Mouse (Mus musculus) testis, adult 2 months (tissue): ENCODE measurements at regions not wholly inside any gene's neighbourhood (a gene's known extent, or its start where the extent isn't known, plus 50 kb on each side); places are given as distances from the start of the nearest gene placed in this dataset.

Experiments
- H3K27ac ChIP-seq: fragments of 200-500 bp; 2 replicates; pipeline ENCODE4 v1.5.1; 2012; ENCODE audit warnings: low read depth, low read length; ENCODE audit not compliant: control insufficient read depth, insufficient read depth
- H3K27me3 ChIP-seq: fragments of 200-500 bp; 2 replicates; pipeline ENCODE4 v1.6.1; 2012; ENCODE audit warnings: mild to moderate bottlenecking, low read length, moderate library complexity; ENCODE audit not compliant: control insufficient read depth, insufficient read depth
- H3K36me3 ChIP-seq: fragments of 200-500 bp; 2 replicates; pipeline ENCODE4 v1.6.1; 2012; ENCODE audit warnings: mild to moderate bottlenecking, low read length; ENCODE audit not compliant: control insufficient read depth, insufficient read depth
- H3K4me1 ChIP-seq: fragments of 200-500 bp; 2 replicates; pipeline ENCODE4 v1.6.1; 2012; ENCODE audit warnings: low read length; ENCODE audit not compliant: control insufficient read depth, insufficient read depth
- H3K4me3 ChIP-seq: fragments of 200-500 bp; 2 replicates; pipeline ENCODE4 v1.5.1; 2012; ENCODE audit warnings: low read depth, mild to moderate bottlenecking, low read length, moderate library complexity, mixed read lengths; ENCODE audit not compliant: control insufficient read depth
- CTCF ChIP-seq: fragments of 200-500 bp; IDR thresholded peaks from 2 replicates; pipeline ENCODE4 v1.5.1; 2012; ENCODE audit warnings: low read depth, mild to moderate bottlenecking, inconsistent platforms, low read length, moderate library complexity; ENCODE audit not compliant: control insufficient read depth, insufficient read depth, insufficient replicate concordance
- POLR2A ChIP-seq: fragments of 200-500 bp; IDR thresholded peaks from 2 replicates; pipeline ENCODE4 v1.6.1; 2012; ENCODE audit warnings: low read depth, mild to moderate bottlenecking, inconsistent platforms, low read length, moderate library complexity; ENCODE audit not compliant: control insufficient read depth

GRCm38 (mm10) chr19:15448989-15449388 lies 498.1 kb downstream of the Psat1 start:
- no peak overlapping the region for H3K4me3 ChIP-seq
- TF ChIP-seq POLR2A = no peak
- no peaks in the 10 kb centered on the region for H3K4me1 ChIP-seq
- no peak overlapping the region for H3K27ac ChIP-seq
- H3K36me3 ChIP-seq = no peaks in the 10 kb centered on the region
- no peaks in the 10 kb centered on the region for H3K27me3 ChIP-seq

- Histone ChIP-seq H3K36me3 (no peaks in the 10 kb centered on the region), H3K4me3 (no peak overlapping the region), H3K27ac (no peak overlapping the region), H3K27me3 (no peaks in the 10 kb centered on the region), H3K4me1 (no peaks in the 10 kb centered on the region)
- no peak for TF ChIP-seq POLR2A
- no peak for TF ChIP-seq CTCF
Observed at GRCm38 (mm10) chr19:15431798-15432197, 515.3 kb downstream of the Psat1 start.

GRCm38 (mm10) chr19:15421311-15421710 lies 525.8 kb downstream of the Psat1 start:
- Histone ChIP-seq H3K27ac (no peak overlapping the region), H3K27me3 (no peaks in the 10 kb centered on the region), H3K4me3 (no peak overlapping the region), H3K4me1 (no peaks in the 10 kb centered on the region), H3K36me3 (no peaks in the 10 kb centered on the region)
- TF ChIP-seq POLR2A = no peak

GRCm38 (mm10) chr19:15398624-15399023 lies 548.5 kb downstream of the Psat1 start:
- H3K36me3 ChIP-seq = no peaks in the 10 kb centered on the region
- no peaks in the 10 kb centered on the region for H3K4me1 ChIP-seq
- no peak overlapping the region for H3K27ac ChIP-seq
- H3K27me3 ChIP-seq = no peaks in the 10 kb centered on the region
- H3K4me3 ChIP-seq = no peak overlapping the region
- no peak for TF ChIP-seq CTCF
- no peak for TF ChIP-seq POLR2A

GRCm38 (mm10) chr19:15371682-15372081 lies 575.5 kb downstream of the Psat1 start:
- Histone ChIP-seq H3K4me1 (no peaks in the 10 kb centered on the region), H3K4me3 (no peak overlapping the region), H3K36me3 (no peaks in the 10 kb centered on the region), H3K27me3 (no peaks in the 10 kb centered on the region), H3K27ac (no peak overlapping the region)
- TF ChIP-seq CTCF (no peak), POLR2A (no peak)

GRCm38 (mm10) chr19:15366951-15367350 lies 580.2 kb downstream of the Psat1 start:
- no peaks in the 10 kb centered on the region for H3K36me3 ChIP-seq
- no peak overlapping the region for H3K27ac ChIP-seq
- H3K4me3 ChIP-seq = no peak overlapping the region
- H3K27me3 ChIP-seq = no peaks in the 10 kb centered on the region
- TF ChIP-seq CTCF (no peak), POLR2A (no peak)
- peaks cover 3% of the 10 kb centered on the region; the same call in 1 of the 2 replicates for H3K4me1 ChIP-seq

GRCm38 (mm10) chr19:15357181-15357580 lies 590.0 kb downstream of the Psat1 start:
- H3K4me3 ChIP-seq = no peak overlapping the region
- no peak overlapping the region for H3K27ac ChIP-seq
- no peaks in the 10 kb centered on the region for H3K27me3 ChIP-seq
- peaks cover 1% of the 10 kb centered on the region; the same call in 1 of the 2 replicates for H3K4me1 ChIP-seq
- no peaks in the 10 kb centered on the region for H3K36me3 ChIP-seq
- TF ChIP-seq CTCF (no peak), POLR2A (no peak)

- no peak for TF ChIP-seq CTCF
- no peak for TF ChIP-seq POLR2A
- H3K4me1 ChIP-seq = no peaks in the 10 kb centered on the region
- no peaks in the 10 kb centered on the region for H3K27me3 ChIP-seq
- H3K27ac ChIP-seq = no peak overlapping the region
- H3K36me3 ChIP-seq = no peaks in the 10 kb centered on the region
- no peak overlapping the region for H3K4me3 ChIP-seq
Observed at GRCm38 (mm10) chr19:15348356-15348755, 598.8 kb downstream of the Psat1 start.
